Mouse (Mus musculus) E14TG2a.4 (cell line): ENCODE data around the gene Pdgfra.

Experiments used
- H3K27me3 ChIP-seq: 2 replicates; pipeline ENCODE4 v1.6.1; 2014; ENCODE audit warnings: low read length, control low read depth; ENCODE audit not compliant: insufficient read depth
- H3K36me3 ChIP-seq: 2 replicates; pipeline ENCODE4 v1.6.1; 2014; ENCODE audit warnings: low read length, control low read depth; ENCODE audit not compliant: insufficient read depth
- H3K4me1 ChIP-seq: replicated peaks from 2 replicates; pipeline ENCODE4 v1.6.1; 2014; ENCODE audit warnings: low read depth, low read length, control low read depth
- H3K4me3 ChIP-seq: replicated peaks from 2 replicates; pipeline ENCODE4 v1.5.1; 2014; ENCODE audit warnings: mild to moderate bottlenecking, low read length
- H3K9me3 ChIP-seq: 2 replicates; pipeline ENCODE4 v1.6.1; 2014; ENCODE audit warnings: low read length, control low read depth
- CTCF ChIP-seq: conservative IDR thresholded peaks from 2 replicates; pipeline ENCODE4 v1.5.1; 2014; ENCODE audit warnings: low read length
- NANOG ChIP-seq: IDR thresholded peaks from 2 replicates; pipeline ENCODE4 v1.6.1; 2014; ENCODE audit warnings: borderline replicate concordance, low read length, mixed read lengths
- POU5F1 ChIP-seq: IDR thresholded peaks from 2 replicates; pipeline ENCODE4 v1.6.1; 2014; ENCODE audit warnings: low read length, borderline replicate concordance

Gene Pdgfra

DNA sequence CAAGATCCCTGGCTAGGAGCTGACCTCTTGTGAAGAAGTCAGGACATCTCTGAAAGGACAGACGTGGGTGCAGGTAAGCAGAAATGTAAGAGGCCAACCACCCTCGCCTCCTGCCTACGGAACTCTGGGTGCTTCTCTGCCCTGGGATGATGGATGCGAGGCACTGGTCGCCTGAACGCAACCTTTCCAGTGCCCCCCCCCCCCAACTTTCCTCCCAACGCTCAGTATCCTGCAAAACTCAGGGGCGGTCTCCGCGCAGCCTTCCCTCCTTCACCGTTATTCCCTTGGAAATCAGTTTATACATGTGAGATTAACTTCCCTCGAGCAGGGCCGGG lies 1.5 kb downstream of the Pdgfra start:
- no peak for TF ChIP-seq POU5F1
- no peak for TF ChIP-seq NANOG
- TF ChIP-seq CTCF, result no peak
- Histone ChIP-seq H3K9me3 (no peaks in the 10 kb centered on the region), H3K36me3 (no peaks in the 10 kb centered on the region), H3K4me3 (peak overlapping the region; percentile 61), H3K27me3 (peaks cover 81% of the 10 kb centered on the region), H3K4me1 (peaks cover 67% of the 10 kb centered on the region)

DNA sequence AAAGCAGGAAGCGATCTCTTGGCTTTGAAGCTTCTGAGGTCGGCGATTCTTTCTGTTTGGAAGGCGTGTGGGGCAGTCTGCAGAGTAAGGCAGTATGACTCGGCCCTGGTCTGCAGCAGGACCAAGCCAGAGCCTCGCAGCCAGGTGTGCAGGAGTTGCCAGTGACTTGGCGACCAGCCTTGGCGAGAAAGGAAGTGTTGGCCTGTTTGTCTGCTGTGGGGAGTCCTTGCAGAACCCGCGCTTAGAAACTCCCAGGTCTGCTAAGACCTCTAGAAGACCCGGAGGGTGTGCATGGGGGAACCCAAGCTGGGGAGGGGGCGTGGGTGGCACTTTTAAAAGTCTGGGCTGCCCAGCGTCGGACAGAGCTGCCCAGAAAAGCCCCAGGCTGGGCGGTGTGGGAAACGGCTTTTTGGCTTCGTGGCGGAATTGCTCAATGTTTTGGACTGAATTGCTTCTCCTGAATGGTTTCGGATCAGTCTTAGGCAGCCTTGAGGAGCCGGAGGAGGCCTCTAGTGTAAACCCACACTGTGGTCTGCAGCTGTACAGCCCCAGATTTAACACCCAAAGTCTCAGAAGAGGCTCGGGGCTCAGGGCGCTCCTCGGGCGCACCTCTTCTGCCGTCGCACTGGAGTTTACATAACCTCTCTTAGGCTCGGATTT lies 2.0 kb downstream of the Pdgfra start:
- Histone ChIP-seq H3K36me3 (no peaks in the 10 kb centered on the region), H3K4me3 (peak overlapping the region; percentile 17), H3K4me1 (peaks cover 62% of the 10 kb centered on the region), H3K27me3 (peaks cover 81% of the 10 kb centered on the region), H3K9me3 (no peaks in the 10 kb centered on the region)
- TF ChIP-seq NANOG (no peak), CTCF (no peak), POU5F1 (no peak)

DNA sequence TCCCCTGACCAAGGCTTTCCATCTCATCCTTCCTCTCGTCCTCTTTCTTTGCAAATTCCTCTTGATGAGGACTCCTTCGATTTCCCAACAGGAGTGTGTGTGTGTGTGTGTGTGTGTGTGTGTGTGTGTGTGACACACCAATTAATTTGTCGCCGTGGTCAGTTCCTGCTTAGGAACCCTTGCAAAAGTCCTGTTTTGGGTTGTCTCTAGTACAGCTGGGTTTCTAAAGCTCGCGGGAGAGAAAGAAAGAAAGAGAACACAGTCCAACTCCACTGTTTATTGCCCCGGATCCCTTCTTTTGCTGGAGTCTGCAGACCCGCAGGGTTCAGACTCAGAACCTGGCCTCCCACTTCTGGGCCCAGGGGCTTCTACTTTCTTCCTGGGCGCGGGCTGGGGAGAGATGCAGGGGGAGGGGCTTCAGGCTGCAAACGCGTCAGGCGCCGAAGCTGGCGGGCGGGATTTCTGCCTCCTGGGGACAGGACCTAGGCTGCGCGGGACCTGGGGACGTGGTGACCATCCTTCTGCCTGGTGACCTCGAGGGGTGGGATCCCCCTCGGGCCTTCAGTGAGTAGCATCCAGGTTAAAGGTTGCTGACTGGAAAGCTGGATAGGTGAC lies 2.6 kb downstream of the Pdgfra start:
- Histone ChIP-seq H3K36me3 (no peaks in the 10 kb centered on the region), H3K4me3 (peak overlapping the region; percentile 58), H3K4me1 (peaks cover 56% of the 10 kb centered on the region), H3K27me3 (peaks cover 77% of the 10 kb centered on the region), H3K9me3 (no peaks in the 10 kb centered on the region)
- TF ChIP-seq POU5F1, result no peak
- no peak for TF ChIP-seq NANOG
- TF ChIP-seq CTCF, result no peak

DNA sequence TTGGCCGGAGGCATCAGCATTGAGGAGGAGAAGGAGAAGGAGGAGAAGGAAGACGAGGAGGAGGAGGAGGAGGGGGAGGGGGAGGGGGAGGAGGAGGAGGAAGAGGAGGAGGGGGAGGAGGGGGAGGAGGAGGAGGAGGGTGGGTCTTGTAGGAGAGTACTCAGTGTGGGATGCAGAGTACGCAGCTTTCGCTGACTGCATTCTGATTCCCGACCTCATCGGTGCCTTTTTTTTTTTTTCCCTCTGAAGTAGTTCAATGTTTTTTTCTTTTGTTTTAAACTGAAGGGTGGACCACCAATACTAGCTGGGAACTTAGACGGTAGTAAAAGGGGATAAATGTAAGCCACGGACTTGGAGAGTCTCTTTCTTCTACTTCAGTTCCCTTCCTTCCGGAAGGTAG lies 3.2 kb downstream of the Pdgfra start:
- Histone ChIP-seq H3K9me3 (no peaks in the 10 kb centered on the region), H3K4me3 (peak overlapping the region; percentile 79), H3K36me3 (no peaks in the 10 kb centered on the region), H3K4me1 (peaks cover 50% of the 10 kb centered on the region), H3K27me3 (peaks cover 76% of the 10 kb centered on the region)
- TF ChIP-seq CTCF, result no peak
- TF ChIP-seq POU5F1, result no peak

DNA sequence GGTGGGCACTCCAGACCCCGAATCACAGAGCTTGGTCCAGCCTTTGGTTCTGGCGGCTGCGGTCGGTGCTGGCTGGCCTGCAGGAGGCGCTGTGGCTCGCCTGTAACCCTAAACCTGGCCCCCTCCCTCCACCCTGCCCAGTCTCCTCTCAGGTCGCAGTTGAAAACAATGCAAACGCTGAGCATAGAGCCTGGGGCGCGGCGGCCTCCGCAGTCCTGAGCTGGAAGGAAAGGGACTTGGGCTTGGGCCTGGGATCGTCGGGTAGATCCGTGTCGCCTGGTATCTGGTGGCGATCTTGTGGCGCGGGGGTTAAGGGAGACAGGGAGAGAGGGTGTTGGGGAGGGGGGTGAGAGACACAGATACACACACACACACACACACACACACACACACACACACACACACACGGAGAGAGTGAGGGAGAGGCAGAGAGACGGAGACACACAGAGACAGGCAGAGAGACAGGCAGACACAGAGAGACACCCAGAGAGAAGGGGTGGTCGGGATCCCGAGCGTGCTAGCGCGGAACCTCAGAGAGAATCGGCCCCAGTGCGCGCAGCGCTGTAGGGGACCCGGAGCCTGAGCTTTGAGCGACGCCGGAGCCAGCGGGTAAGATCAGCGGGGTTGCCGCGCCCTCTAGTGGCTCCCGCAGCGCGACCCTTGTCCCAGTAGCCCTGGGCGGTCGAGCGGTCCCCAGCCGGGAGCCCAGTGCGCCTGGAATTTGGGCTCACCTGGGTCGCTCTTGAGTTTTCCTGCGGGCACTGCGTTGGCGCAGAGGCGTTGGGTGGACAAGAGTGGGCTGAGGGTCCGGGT lies 3.9 kb downstream of the Pdgfra start:
- H3K4me3 ChIP-seq, result peak overlapping the region; percentile 79
- H3K9me3 ChIP-seq, result no peaks in the 10 kb centered on the region

DNA sequence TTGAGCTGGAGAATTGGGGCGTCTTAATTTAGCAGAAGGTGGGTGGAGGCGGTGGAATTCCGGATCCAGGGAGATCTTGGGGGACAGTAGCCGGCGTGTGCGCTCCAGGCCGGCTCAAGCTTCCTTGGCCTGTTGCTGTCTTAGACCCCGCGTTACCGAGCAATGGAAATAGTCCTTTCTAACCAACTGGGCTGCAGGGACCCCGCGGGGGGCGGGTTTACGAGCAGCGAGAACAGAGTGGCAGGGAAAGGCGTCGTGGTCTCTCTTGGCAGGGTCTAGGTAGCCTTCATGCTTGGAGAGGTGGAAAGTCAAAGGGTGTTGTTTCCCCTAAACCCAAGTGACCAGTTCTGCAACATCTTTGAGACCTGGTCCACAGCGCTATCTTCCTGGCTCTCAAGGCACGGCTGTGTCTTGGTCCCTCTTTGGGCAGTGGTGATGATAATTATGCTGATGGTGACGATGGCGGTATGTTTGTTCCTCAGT lies 4.5 kb downstream of the Pdgfra start:
- TF ChIP-seq NANOG (no peak), CTCF (no peak), POU5F1 (no peak)
- peak overlapping the region; percentile 79 for H3K4me3 ChIP-seq
- H3K9me3 ChIP-seq, result no peaks in the 10 kb centered on the region
- no peaks in the 10 kb centered on the region for H3K36me3 ChIP-seq
- peaks cover 74% of the 10 kb centered on the region for H3K27me3 ChIP-seq
- H3K4me1 ChIP-seq, result peaks cover 39% of the 10 kb centered on the region

More for the DNA sequence above, 3.9 kb downstream of the Pdgfra start:
- TF ChIP-seq CTCF, result peak; percentile 67
- TF ChIP-seq POU5F1, result no peak
- no peak for TF ChIP-seq NANOG
- Histone ChIP-seq H3K4me1 (peaks cover 44% of the 10 kb centered on the region), H3K36me3 (no peaks in the 10 kb centered on the region), H3K27me3 (peaks cover 76% of the 10 kb centered on the region)

DNA sequence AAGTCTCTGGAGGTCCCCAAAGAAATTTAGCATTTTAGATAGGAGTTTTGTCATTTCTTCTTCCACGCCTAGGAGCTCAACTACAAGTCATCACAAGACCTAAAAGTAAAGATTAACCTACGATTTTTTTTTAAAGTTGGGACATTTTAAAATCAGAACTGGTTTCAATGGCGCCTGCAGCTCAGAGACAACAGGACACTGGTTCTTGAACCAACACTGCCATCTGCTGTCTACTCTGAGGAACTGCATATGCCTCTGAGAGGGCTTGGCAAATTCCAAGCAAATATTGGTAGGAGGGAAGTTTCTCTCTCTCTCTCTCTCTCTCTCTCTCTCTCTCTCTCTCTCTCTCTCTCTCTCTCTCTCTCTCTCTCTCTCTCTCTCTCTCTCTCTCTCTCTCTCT lies 4.9 kb downstream of the Pdgfra start:
- Histone ChIP-seq H3K9me3 (no peaks in the 10 kb centered on the region), H3K4me1 (peaks cover 38% of the 10 kb centered on the region), H3K27me3 (peaks cover 74% of the 10 kb centered on the region), H3K4me3 (peak overlapping the region; percentile 79), H3K36me3 (no peaks in the 10 kb centered on the region)
- TF ChIP-seq POU5F1 (no peak), CTCF (peak; percentile 89)

DNA sequence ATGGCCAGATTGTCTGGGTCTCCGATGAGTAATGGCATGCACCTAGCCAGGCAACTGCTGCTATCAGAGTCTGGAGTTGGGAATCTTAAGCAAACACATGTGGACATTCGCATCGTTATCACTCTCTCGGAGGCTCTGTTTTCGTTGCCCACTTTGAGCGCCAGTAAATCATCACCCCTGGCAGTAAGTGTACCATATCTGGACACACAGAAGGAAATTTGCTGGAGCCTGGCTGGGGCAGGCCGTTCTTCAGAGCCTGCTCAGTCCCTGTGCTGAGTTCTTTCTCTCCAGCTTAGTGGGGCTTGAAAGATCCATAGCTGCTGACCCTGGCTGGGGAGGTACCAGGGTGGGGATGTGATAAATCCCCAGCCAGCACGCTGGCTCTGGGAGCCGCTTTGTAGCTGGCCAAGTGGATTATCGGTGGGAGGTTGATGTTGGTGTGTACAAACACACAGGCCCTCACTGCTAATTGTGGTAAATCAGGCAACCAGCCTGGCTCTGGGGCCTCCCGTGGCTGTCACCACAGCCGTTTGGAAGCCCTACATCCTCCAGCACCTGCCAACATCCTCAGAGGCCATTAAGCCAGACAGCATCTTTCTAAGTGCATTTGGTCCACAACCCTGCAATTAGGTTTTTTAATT lies 8.6 kb downstream of the Pdgfra start:
- Histone ChIP-seq H3K9me3 (no peaks in the 10 kb centered on the region), H3K4me1 (peaks cover 7% of the 10 kb centered on the region), H3K36me3 (no peaks in the 10 kb centered on the region), H3K27me3 (peaks cover 49% of the 10 kb centered on the region), H3K4me3 (no peak overlapping the region)
- TF ChIP-seq POU5F1 (no peak), NANOG (no peak), CTCF (no peak)
